Mouse (Mus musculus): Measurements from ENCODE around the gene Smg1. TPM values are rescaled to one million over a fixed set of nuclear protein-coding genes. Genes with fewer than 3 reads are reported as not detected.

Gene Smg1
- 62.0 and 85.1 TPM in 2 replicates for polyA plus RNA-seq (2012; rRNA removed)

DNA sequence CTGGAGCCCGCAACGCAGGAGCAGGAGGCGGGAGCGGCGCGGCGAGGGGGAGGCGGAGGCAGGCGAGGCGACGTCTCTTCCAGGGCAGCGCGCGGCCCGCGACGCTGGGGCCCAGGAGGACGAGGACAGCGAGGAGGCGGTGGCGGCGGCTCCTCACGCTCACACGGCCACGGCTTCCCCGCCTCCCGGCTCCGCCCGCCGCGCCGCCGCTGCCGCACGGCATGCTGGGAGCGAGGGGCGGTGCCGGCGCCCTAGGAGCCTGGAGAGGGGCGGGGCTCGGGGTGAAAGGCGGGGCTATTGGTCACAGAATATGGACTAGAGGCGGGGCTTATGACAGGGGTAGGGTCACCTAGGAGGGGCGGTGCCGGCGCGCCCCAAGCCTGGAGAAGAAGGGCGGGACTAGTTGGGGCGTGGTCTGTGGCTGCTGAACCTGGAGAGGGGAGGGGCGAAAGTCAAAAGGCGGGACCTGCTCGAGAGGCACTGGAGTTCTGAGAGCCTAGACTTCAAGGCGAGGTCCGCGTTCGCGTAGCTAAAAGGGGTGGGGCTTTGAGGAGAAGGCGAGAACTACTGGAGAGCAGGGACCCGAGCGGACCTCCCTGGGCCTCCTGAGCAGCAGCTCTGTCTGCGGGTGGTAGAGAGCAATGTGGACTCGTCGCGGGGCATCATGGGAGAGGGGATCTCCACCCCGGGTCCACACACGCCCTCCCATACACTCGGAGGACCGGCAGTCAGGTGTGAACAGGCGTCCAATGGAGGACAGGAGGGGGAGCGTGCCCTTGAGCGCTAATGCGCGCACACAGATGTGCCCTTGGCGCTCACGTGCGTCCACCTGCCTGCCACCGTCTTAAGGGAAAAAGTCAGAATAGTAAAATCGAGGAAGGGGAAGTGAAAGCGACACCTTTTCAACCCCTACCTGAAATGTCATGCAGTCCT, at the start of gene Smg1:
Gene Smg1, minus strand, starts transcription at position 218 of the 933 bp plus-strand sequence.

DNA sequence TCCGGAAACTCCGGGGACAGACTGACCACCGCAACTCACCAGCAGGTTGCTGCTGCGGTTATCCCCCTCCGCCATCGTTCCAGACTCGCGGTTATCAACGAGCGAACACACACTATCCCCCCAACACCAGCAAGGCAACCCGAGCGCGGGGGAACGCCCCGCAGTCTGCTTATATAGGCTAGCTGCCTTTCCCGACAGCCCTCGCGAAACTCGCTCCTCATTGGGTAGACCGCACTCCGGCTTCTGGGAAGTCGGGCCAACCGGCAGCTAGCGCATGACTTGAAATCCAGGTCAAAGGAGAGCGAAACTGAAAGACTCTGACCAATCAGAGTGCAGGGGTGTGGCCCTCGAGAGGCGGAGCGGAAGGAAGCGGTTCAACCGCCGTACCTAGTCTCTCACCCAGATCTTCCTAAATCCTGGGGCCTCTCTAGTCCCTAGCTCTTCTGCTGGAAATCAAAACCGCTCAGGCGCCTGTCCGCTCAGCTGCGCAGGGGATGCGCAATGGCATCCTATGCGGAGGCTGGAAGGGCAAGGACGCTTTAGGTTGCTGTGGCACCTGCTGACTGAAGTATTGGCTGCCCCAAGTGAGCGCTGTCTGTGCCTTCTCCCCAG, 113.9 kb downstream of the Smg1 start, which contains the start of gene Arl6ip1:
Gene Arl6ip1, minus strand, starts transcription at position 233 of the 612 bp plus-strand sequence.

DNA sequence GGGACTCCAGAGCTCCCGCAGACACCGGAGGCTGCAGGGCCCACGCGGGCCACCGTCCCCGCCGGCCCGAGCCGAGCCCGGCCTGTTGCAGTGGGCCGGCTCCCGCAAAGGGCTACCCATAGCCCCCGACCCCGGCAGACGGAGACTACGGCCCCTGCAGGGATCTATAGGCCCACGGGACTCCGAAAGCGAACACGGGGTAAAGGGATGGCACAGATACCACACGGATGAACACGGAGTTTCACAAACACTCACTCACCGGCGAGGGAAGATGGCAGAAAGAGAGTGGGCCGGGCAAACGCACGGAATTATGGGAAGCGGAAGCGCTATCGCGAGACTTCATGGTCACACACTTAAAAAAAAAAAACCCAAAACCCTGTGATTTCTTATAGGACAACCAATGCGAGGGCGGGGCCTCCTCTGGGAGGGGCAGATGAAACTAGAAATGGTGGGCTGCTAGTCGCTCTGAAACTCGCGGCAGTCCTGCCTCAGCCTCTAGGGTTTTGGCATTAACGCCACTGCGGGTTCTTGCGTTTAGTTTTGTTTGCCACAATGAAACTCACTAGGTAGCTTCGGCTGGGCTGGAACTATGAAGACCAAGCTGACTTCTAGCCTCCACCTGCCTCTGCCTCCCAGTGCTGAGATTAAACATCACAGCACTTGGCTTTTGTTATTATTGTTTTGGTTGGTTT, 127.4 kb downstream of the Smg1 start, which contains the start of gene Rps15a:
Gene Rps15a, minus strand, starts transcription at position 312 of the 692 bp plus-strand sequence.

Other genes with a start within 250 kb of the Smg1 start
- gene Rps15a, start 127.5 kb downstream of the Smg1 start, polyA plus RNA-seq (2012; rRNA removed): 283 and 606 TPM in 2 replicates
- 41.0 and 77.2 TPM in 2 replicates for gene Arl6ip1, start 114.0 kb downstream of the Smg1 start, polyA plus RNA-seq (2012; rRNA removed)
- 0.40 and 0.73 TPM in 2 replicates for gene Syt17, start 204.6 kb upstream of the Smg1 start, polyA plus RNA-seq (2012; rRNA removed)
- 20.2 and 28.6 TPM in 2 replicates for gene Itpripl2, start 248.3 kb upstream of the Smg1 start, polyA plus RNA-seq (2012; rRNA removed)

All from ovary, adult 2 months (tissue).